Mouse (Mus musculus): ENCODE data around the gene S100a2. TPM values are rescaled to one million over a fixed set of nuclear protein-coding genes. Genes with fewer than 3 reads are reported as not detected.

The S100a2 gene
- polyA plus RNA-seq, 1 experiment from 2014 or later: not detected

DNA sequence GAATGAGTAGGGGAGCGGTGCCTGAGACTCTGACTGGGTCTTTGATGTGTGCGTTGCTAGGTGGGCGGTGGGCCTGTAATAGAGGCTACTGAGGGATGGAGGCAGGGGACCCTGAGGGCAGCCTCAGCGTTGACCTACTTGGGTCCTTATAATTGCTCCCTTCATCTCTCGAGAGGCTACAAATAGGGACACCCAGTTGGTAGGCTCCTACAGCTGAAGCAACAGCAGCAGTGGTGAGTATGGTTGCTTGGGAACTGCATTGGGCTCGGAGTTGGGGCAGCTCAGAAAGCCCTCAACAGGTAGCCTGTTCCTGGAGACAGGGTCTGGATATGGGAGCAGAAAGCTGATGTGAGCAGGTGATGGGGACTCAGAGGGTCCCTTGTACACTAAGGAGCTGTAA is 10.0 kb downstream of the S100a2 start:
- Histone ChIP-seq H3K27me3 (ENCODE audit: low read depth, poor library complexity, severe bottlenecking) (no peaks in the 10 kb centered on the region), H3K9me3 (replicated peaks) (no peaks in the 10 kb centered on the region), H3K36me3 (no peaks in the 10 kb centered on the region), H3K4me1 (0 out of 2 replicates have a peak, but pooled peaks cover 3% of the 10 kb centered on the region), H3K4me3 (no peak overlapping the region), H3K27ac (replicated peaks) (no peak overlapping the region)
- DNase-seq (ENCODE audit: low spot score): no peak
- 87% methylated on average over 6 of the region's 6 CpGs for WGBS

DNA sequence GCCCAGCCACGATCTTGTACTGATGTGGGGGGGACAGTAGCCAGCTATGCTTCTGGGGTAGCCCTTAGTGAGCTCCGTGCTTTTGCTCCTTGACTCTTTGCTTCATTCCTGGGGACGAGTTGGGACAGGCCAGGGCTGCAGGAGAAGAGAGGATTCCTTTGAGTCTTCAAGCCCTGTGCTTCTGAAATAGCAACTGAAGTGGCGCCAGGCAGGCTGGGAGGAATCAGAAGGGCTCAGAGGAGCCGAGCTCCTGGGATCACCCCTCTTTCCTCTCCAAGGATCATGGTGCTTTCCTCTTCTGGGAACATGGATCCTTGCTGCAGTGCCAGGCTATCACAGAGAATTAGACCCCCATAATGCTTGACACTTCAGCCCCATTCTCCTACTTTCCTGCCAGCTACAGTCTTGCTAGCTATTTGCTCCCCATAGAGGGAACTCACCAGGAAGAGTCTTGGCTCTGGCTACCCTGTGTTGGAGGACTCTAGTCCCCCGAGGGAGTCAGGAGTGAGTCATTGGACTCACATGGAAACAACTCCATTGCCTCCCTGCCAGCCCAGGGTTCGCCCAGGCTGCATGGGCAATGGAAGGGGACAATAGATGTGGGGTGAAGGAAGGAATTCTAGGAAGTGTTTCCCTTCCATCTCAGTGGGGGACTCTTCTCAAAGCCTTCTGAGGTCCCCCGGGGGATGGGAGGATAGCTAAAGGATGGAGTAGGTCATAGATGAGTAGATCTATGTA is 10.6 kb downstream of the S100a2 start:
- H3K4me3 ChIP-seq: no peak overlapping the region
- no peaks in the 10 kb centered on the region for H3K9me3 ChIP-seq (replicated peaks)
- no peaks in the 10 kb centered on the region for H3K27me3 ChIP-seq (ENCODE audit: low read depth, poor library complexity, severe bottlenecking)
- no peak overlapping the region for H3K27ac ChIP-seq (replicated peaks)
- 0 out of 2 replicates have a peak, but pooled peaks cover 3% of the 10 kb centered on the region for H3K4me1 ChIP-seq
- no peak for DNase-seq (ENCODE audit: low spot score)
- no peaks in the 10 kb centered on the region for H3K36me3 ChIP-seq
- WGBS: 80% methylated on average over 8 of the region's 8 CpGs

DNA sequence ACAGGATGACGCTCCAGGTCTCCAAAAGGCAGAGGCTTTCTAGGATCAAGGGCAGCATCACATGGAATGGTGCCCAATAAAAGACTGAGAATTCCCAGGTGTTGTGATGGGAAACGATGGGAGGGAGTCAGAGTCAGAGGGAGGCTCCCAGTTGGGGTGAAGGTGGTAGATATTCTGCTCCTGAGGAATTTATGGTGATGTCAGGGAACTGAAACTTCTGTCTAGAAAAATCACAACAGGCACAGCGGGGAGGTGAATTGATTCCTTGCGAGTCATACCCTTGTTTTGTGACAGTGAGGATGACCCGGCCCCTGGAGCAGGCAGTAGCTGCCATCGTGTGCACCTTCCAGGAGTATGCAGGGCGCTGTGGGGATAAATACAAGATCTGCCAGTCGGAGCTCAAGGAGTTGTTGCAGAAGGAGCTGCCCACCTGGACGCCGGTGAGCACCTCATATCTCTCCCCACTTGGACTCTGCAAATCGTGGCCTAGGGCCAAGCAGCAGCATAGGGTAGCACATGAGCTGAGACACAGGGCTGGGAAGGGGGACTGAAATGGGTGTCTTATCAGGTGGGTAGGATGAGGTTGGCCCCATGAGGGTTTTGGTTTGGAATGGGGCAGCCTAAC is 11.6 kb downstream of the S100a2 start, which contains the start of gene Gm42674:
Gene Gm42674 (plus strand): TSS at position 419 of the 625 bp plus-strand sequence.
- Histone ChIP-seq H3K36me3 (no peaks in the 10 kb centered on the region), H3K27me3 (ENCODE audit: low read depth, poor library complexity, severe bottlenecking) (no peaks in the 10 kb centered on the region), H3K4me3 (no peak within 1 kb of the TSS), H3K4me1 (0 out of 2 replicates have a peak, but pooled peaks cover 3% of the 10 kb centered on the region), H3K9me3 (replicated peaks) (no peaks in the 10 kb centered on the region), H3K27ac (replicated peaks) (no peak within 1 kb of the TSS)
- 83% methylated on average over 11 of the region's 11 CpGs for WGBS
- DNase-seq (ENCODE audit: low spot score): no peak

GRCm38 (mm10) chr3:90603623-90604022 is 13.6 kb downstream of the S100a2 start, which contains the start of gene S100a4:
S100a4 (plus strand) TSS chr3:90603771.
- 63% methylated on average over 3 of the region's 3 CpGs for WGBS
- H3K4me3 ChIP-seq: no peak within 1 kb of the TSS
- no peaks in the 10 kb centered on the region for H3K9me3 ChIP-seq (replicated peaks)
- no peaks in the 10 kb centered on the region for H3K4me1 ChIP-seq
- no peak within 1 kb of the TSS for H3K27ac ChIP-seq (replicated peaks)
- DNase-seq (ENCODE audit: low spot score): no peak
- no peaks in the 10 kb centered on the region for H3K27me3 ChIP-seq (ENCODE audit: low read depth, poor library complexity, severe bottlenecking)
- no peaks in the 10 kb centered on the region for H3K36me3 ChIP-seq

DNA sequence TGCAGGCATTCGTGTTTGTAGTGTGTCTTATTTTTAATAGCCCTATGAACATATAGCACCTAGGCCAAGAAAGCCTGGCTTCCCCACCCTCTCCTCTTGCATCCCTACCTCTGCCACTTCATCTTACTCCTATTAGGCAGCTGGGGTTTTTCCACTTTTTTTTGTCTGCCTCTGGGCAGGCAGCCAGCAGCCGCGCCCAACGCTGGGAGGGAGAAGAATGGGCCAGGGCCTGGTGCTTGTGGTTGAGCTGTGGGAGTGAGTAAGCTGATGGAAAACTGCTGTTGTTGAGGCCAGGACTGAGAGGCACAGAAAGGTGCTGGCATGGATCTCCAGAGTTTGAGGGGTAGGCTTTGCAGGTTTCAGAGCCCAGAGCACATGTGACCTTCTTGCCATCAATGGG is 14.4 kb downstream of the S100a2 start:
- Histone ChIP-seq H3K4me3 (no peak overlapping the region), H3K36me3 (no peaks in the 10 kb centered on the region), H3K4me1 (no peaks in the 10 kb centered on the region), H3K27ac (replicated peaks) (no peak overlapping the region), H3K27me3 (ENCODE audit: low read depth, poor library complexity, severe bottlenecking) (no peaks in the 10 kb centered on the region), H3K9me3 (replicated peaks) (no peaks in the 10 kb centered on the region)
- 92% methylated on average over 4 of the region's 4 CpGs for WGBS
- no peak for DNase-seq (ENCODE audit: low spot score)

DNA sequence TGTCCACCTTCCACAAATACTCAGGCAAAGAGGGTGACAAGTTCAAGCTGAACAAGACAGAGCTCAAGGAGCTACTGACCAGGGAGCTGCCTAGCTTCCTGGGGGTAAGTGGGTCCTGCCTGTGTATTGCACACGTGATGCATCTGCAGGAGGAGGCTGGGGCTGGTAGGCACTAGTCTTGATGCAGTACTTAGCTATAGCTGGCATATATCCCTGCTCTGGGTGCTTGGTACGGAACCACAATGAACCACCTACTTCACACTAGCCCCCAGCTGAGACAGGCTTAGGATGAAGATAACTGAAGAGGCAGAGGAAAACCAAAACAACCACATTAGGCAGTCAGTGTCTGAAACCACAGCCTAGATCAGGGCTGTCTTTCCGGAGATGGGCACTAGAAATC is 15.0 kb downstream of the S100a2 start:
- H3K9me3 ChIP-seq (replicated peaks): no peaks in the 10 kb centered on the region
- no peak overlapping the region for H3K4me3 ChIP-seq
- H3K4me1 ChIP-seq: no peaks in the 10 kb centered on the region
- no peak overlapping the region for H3K27ac ChIP-seq (replicated peaks)
- no peaks in the 10 kb centered on the region for H3K36me3 ChIP-seq
- no peak for DNase-seq (ENCODE audit: low spot score)
- H3K27me3 ChIP-seq (ENCODE audit: low read depth, poor library complexity, severe bottlenecking): no peaks in the 10 kb centered on the region
- WGBS: 86% methylated on average over 3 of the region's 3 CpGs

GRCm38 (mm10) chr3:90605736-90606135 is 15.7 kb downstream of the S100a2 start:
- WGBS: 85% methylated on average over 2 of the region's 2 CpGs
- DNase-seq (ENCODE audit: low spot score): no peak
- Histone ChIP-seq H3K4me1 (no peaks in the 10 kb centered on the region), H3K9me3 (replicated peaks) (no peaks in the 10 kb centered on the region), H3K36me3 (no peaks in the 10 kb centered on the region), H3K27ac (replicated peaks) (no peak overlapping the region), H3K27me3 (ENCODE audit: low read depth, poor library complexity, severe bottlenecking) (no peaks in the 10 kb centered on the region), H3K4me3 (no peak overlapping the region)

DNA sequence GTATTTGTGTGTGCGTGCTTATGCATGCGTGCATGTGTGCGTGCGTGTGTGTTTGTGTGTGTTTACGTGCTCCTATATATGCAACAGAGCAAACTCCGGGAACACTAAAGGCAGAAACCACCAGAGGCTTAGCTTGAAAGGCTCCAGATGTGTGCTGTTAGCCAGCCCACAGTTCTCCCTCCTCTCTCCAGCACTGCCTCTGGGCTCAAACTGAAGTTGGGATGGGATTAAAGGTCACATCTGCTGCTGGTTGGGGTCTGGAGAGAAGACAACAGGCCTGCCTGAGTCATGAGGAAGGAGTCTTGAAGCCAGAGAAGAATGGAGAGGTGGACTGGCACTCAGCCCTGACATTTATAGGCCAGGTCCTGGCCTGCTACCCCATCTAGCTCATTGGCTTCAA is 16.1 kb downstream of the S100a2 start:
- no peak overlapping the region for H3K27ac ChIP-seq (replicated peaks)
- no peaks in the 10 kb centered on the region for H3K9me3 ChIP-seq (replicated peaks)
- no peak overlapping the region for H3K4me3 ChIP-seq
- 88% methylated on average over 6 of the region's 6 CpGs for WGBS
- no peaks in the 10 kb centered on the region for H3K36me3 ChIP-seq
- no peaks in the 10 kb centered on the region for H3K4me1 ChIP-seq
- no peaks in the 10 kb centered on the region for H3K27me3 ChIP-seq (ENCODE audit: low read depth, poor library complexity, severe bottlenecking)
- DNase-seq (ENCODE audit: low spot score): peak; percentile 29

- Histone ChIP-seq H3K9me3 (replicated peaks) (no peaks in the 10 kb centered on the region), H3K4me3 (no peak overlapping the region), H3K27ac (replicated peaks) (no peak overlapping the region), H3K4me1 (no peaks in the 10 kb centered on the region), H3K27me3 (ENCODE audit: low read depth, poor library complexity, severe bottlenecking) (no peaks in the 10 kb centered on the region), H3K36me3 (no peaks in the 10 kb centered on the region)
- no peak for DNase-seq (ENCODE audit: low spot score)
- WGBS: 85% methylated on average over 3 of the region's 3 CpGs
These were observed 17.3 kb downstream of the S100a2 start for GRCm38 (mm10) chr3:90607361-90607760.

DNA sequence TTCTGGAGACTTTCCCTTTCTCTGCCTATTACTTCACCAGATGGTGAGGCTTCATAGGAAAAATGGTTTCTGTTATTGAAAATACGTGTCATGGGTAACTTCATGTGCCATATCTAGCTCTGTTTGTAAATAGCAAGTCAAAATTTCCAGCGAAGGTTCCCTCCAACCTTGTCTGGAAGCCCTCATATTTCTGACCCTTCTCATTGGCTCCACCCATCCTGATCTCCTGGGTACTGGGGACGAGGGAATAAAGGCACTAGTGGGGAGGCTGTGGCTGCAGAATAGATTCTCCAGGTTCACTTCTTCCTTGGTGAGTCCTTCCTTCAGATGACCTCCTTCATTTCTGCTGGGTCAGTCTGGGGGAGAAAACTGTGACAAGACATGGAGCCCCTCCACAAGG is 18.2 kb downstream of the S100a2 start, which contains the start of gene S100a5:
Gene S100a5 (plus strand): TSS at position 301 of the 400 bp plus-strand sequence.
- H3K4me1 ChIP-seq: peaks cover 8% of the 10 kb centered on the region
- H3K27ac ChIP-seq (replicated peaks): no peak within 1 kb of the TSS
- no peaks in the 10 kb centered on the region for H3K36me3 ChIP-seq
- H3K4me3 ChIP-seq: no peak within 1 kb of the TSS
- DNase-seq (ENCODE audit: low spot score): no peak
- H3K27me3 ChIP-seq (ENCODE audit: low read depth, poor library complexity, severe bottlenecking): peaks cover 4% of the 10 kb centered on the region
- WGBS: 59% methylated on average over 3 of the region's 3 CpGs
- H3K9me3 ChIP-seq (replicated peaks): no peaks in the 10 kb centered on the region

DNA sequence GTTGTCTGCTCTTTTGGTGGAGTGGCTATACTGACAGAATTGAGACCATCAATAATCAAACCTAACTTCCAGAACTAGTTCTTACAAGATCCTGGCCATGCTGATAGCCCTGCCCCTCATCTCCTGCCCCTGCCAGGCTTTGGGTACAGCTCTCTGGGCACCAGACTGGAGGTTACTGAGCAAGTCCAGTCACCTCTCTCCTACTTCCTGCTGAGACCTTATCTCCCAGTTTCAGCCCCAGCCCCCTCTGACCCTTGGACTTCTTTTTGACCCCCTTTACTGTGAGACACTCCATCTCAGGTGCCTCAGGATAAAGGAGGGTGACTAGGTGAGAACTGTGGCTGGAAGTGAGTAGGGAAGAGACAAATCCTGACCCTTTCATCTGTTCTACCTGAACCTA is 19.1 kb downstream of the S100a2 start:
- Histone ChIP-seq H3K4me3 (no peak overlapping the region), H3K27ac (replicated peaks) (no peak overlapping the region), H3K9me3 (replicated peaks) (no peaks in the 10 kb centered on the region), H3K4me1 (peaks cover 13% of the 10 kb centered on the region), H3K27me3 (ENCODE audit: low read depth, poor library complexity, severe bottlenecking) (peaks cover 13% of the 10 kb centered on the region), H3K36me3 (no peaks in the 10 kb centered on the region)
- DNase-seq (ENCODE audit: low spot score): no peak

DNA sequence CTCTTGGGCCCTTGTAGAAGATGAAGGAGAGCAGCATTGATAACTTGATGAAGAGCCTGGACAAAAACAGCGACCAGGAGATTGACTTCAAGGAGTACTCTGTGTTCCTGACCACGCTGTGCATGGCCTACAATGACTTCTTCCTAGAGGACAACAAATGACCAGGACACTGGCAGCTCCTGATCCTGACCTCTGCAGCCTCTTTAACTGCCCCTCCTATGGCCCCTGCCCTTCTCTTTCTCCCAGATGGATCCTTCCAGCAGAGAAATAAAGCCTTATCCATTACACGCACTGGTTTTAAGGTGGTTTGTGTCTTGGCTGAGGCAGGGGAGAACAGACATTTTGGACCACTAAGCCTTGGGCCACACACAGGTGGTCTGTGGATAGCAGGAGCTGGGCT is 21.4 kb downstream of the S100a2 start:
- no peak for DNase-seq (ENCODE audit: low spot score)
- peaks cover 14% of the 10 kb centered on the region for H3K27me3 ChIP-seq (ENCODE audit: low read depth, poor library complexity, severe bottlenecking)
- WGBS: 86% methylated on average over 3 of the region's 3 CpGs
- no peaks in the 10 kb centered on the region for H3K9me3 ChIP-seq (replicated peaks)
- H3K4me3 ChIP-seq: no peak overlapping the region
- peaks cover 13% of the 10 kb centered on the region for H3K4me1 ChIP-seq
- no peaks in the 10 kb centered on the region for H3K36me3 ChIP-seq
- H3K27ac ChIP-seq (replicated peaks): no peak overlapping the region

DNA sequence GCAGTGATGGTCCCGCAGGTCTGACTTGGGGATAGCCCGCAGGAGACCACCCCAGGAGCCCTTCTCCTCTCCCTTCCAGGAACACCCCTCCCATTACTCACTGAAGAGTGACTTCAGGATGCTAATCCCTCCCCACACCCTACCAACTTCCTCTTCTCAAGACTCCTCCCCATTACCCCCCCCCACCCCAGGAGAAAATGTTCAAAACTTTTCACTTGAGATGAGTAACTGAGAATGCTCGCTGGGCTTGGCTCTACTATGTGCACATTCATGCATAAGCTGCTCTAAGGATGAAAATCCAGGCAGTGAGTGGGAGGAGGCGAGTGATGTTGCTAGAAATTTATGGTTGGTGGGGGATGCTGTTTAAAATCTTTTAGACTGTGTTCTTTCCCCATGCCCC is 22.0 kb downstream of the S100a2 start:
- H3K4me1 ChIP-seq: peaks cover 13% of the 10 kb centered on the region
- H3K27me3 ChIP-seq (ENCODE audit: low read depth, poor library complexity, severe bottlenecking): peaks cover 14% of the 10 kb centered on the region
- no peak overlapping the region for H3K4me3 ChIP-seq
- 67% methylated on average over 4 of the region's 4 CpGs for WGBS
- no peak overlapping the region for H3K27ac ChIP-seq (replicated peaks)
- H3K9me3 ChIP-seq (replicated peaks): no peaks in the 10 kb centered on the region
- DNase-seq (ENCODE audit: low spot score): no peak
- H3K36me3 ChIP-seq: no peaks in the 10 kb centered on the region

Measured in midbrain, embryonic 10.5 days (tissue).